Mouse (Mus musculus) MEL (cell line): ENCODE data around the gene Prcc. TPM values are rescaled to one million over a fixed set of nuclear protein-coding genes. Genes with fewer than 3 reads are reported as not detected.

Experiments
- DNase-seq: peaks from one replicate; pipeline ENCODE4 v3.0.0; 2011; ENCODE audit warnings: low read depth, low spot score
- H3K27ac ChIP-seq: 2 replicates; pipeline ENCODE4 v1.5.1; 2012; ENCODE audit warnings: low read depth, mild to moderate bottlenecking, control low read depth, low read length, moderate library complexity; ENCODE audit not compliant: control insufficient read depth
- H3K27me3 ChIP-seq, 2 experiments: fragments of 150-350 bp in 1 of 2; sonication (generic) in 1 of 2; 2 replicates each; pipeline ENCODE4 v1.6.1; 2012; ENCODE audit warnings: low read length in 2 of 2, mild to moderate bottlenecking in 2 of 2, improper control_type of control experiment in 1 of 2, moderate library complexity in 1 of 2; ENCODE audit not compliant: insufficient read depth in 2 of 2, control insufficient read depth in 1 of 2
- H3K36me3 ChIP-seq, 2 experiments: 2 replicates each; pipeline ENCODE4 v1.6.1; 2012 to 2014; ENCODE audit warnings: low read length in 2 of 2, improper control_type of control experiment in 1 of 2, inconsistent platforms in 1 of 2, mild to moderate bottlenecking in 1 of 2; ENCODE audit not compliant: insufficient read depth in 2 of 2, control insufficient read depth in 1 of 2
- H3K4me1 ChIP-seq, 2 experiments: fragments of 150-350 bp in 1 of 2; sonication (generic) in 1 of 2; 2 replicates each; pipeline ENCODE4 v1.6.1; 2012; ENCODE audit warnings: low read length in 2 of 2, improper control_type of control experiment in 1 of 2, mild to moderate bottlenecking in 1 of 2; ENCODE audit not compliant: insufficient read depth in 2 of 2, control insufficient read depth in 1 of 2
- H3K4me3 ChIP-seq, 2 experiments: fragments of 150-350 bp in 1 of 2; sonication (generic) in 1 of 2; 2 replicates each; pipeline ENCODE4 v1.5.1; 2012; ENCODE audit warnings: low read depth in 2 of 2, low read length in 2 of 2, mild to moderate bottlenecking in 2 of 2, moderate library complexity in 2 of 2, control low read depth in 1 of 2, improper control_type of control experiment in 1 of 2; ENCODE audit not compliant: control insufficient read depth in 1 of 2, insufficient read depth in 1 of 2
- H3K79me2 ChIP-seq: 2 replicates; pipeline ENCODE4 v1.6.1; 2012; ENCODE audit warnings: mild to moderate bottlenecking, low read length, moderate library complexity; ENCODE audit not compliant: control insufficient read depth, poor library complexity, insufficient read depth
- H3K9ac ChIP-seq: 2 replicates; pipeline ENCODE4 v1.6.1; 2012; ENCODE audit warnings: low read depth, mild to moderate bottlenecking, control low read depth, low read length, moderate library complexity; ENCODE audit not compliant: control insufficient read depth, poor library complexity, severe bottlenecking
- H3K9me3 ChIP-seq: fragments of 150-350 bp; sonication (generic); replicated peaks from 2 replicates; pipeline ENCODE4 v1.6.1; 2012; ENCODE audit warnings: mild to moderate bottlenecking, low read length, improper control_type of control experiment, moderate library complexity; ENCODE audit not compliant: insufficient read depth
- BHLHE40 ChIP-seq: IDR thresholded peaks from 2 replicates; pipeline ENCODE4 v1.6.1; 2012; ENCODE audit warnings: low read depth, mild to moderate bottlenecking, inconsistent platforms, low read length, improper control_type of control experiment, borderline replicate concordance
- CHD1 ChIP-seq: IDR thresholded peaks from 2 replicates; pipeline ENCODE4 v1.6.1; 2012; ENCODE audit warnings: low read depth, mild to moderate bottlenecking, inconsistent platforms, low read length, improper control_type of control experiment
- CHD2 ChIP-seq: IDR thresholded peaks from 2 replicates; pipeline ENCODE4 v1.6.1; 2011; ENCODE audit warnings: low read length, improper control_type of control experiment
- E2F4 ChIP-seq: IDR thresholded peaks from 2 replicates; pipeline ENCODE4 v1.6.1; 2011; ENCODE audit warnings: low read depth, low read length, improper control_type of control experiment, borderline replicate concordance
- ELF1 ChIP-seq: IDR thresholded peaks from 2 replicates; pipeline ENCODE4 v1.6.1; 2014; ENCODE audit warnings: low read depth, mild to moderate bottlenecking, inconsistent platforms, low read length, improper control_type of control experiment, moderate library complexity
- EP300 ChIP-seq, 2 experiments: IDR thresholded peaks; 2 replicates each; pipeline ENCODE4 v1.6.1; 2011; ENCODE audit warnings: improper control_type of control experiment in 2 of 2, low read length in 2 of 2, low read depth in 1 of 2, mild to moderate bottlenecking in 1 of 2
- ETS1 ChIP-seq: IDR thresholded peaks from 2 replicates; pipeline ENCODE4 v1.6.1; 2012; ENCODE audit warnings: low read depth, mild to moderate bottlenecking, inconsistent platforms, low read length, improper control_type of control experiment, moderate library complexity
- GABPA ChIP-seq: IDR thresholded peaks from 2 replicates; pipeline ENCODE4 v1.6.1; 2012; ENCODE audit warnings: low read depth, mild to moderate bottlenecking, inconsistent platforms, low read length, improper control_type of control experiment, moderate library complexity
- GATA1 ChIP-seq: IDR thresholded peaks from 2 replicates; pipeline ENCODE4 v1.6.1; 2011; ENCODE audit warnings: low read depth, low read length, improper control_type of control experiment
- HCFC1 ChIP-seq: IDR thresholded peaks from 2 replicates; pipeline ENCODE4 v1.6.1; 2012; ENCODE audit warnings: low read depth, mild to moderate bottlenecking, inconsistent platforms, low read length, improper control_type of control experiment, moderate library complexity
- JUND ChIP-seq: IDR thresholded peaks from 2 replicates; pipeline ENCODE4 v1.6.1; 2011; ENCODE audit warnings: low read depth, mild to moderate bottlenecking, improper control_type of control experiment, low read length
- KAT2A ChIP-seq: conservative IDR thresholded peaks from 2 replicates; pipeline ENCODE4 v1.6.1; 2012; ENCODE audit warnings: low read depth, low read length, improper control_type of control experiment, inconsistent platforms
- MAFK ChIP-seq: IDR thresholded peaks from 2 replicates; pipeline ENCODE4 v1.6.1; 2011; ENCODE audit warnings: low read depth, mild to moderate bottlenecking, low read length, improper control_type of control experiment, borderline replicate concordance
- MAX ChIP-seq: IDR thresholded peaks from 2 replicates; pipeline ENCODE4 v1.6.1; 2011; ENCODE audit warnings: low read length, improper control_type of control experiment
- MAZ ChIP-seq: IDR thresholded peaks from 2 replicates; pipeline ENCODE4 v1.6.1; 2012; ENCODE audit warnings: low read depth, mild to moderate bottlenecking, inconsistent platforms, low read length, improper control_type of control experiment
- MEF2A ChIP-seq: IDR thresholded peaks from 2 replicates; pipeline ENCODE4 v1.6.1; 2014; ENCODE audit warnings: low read depth, mild to moderate bottlenecking, inconsistent platforms, low read length, improper control_type of control experiment; ENCODE audit not compliant: poor library complexity, insufficient replicate concordance, severe bottlenecking; ENCODE audit errors: extremely low read depth
- MYB ChIP-seq: IDR thresholded peaks from 2 replicates; pipeline ENCODE4 v1.6.1; 2011; ENCODE audit warnings: mild to moderate bottlenecking, low read depth, low read length, improper control_type of control experiment
- NELFE ChIP-seq: IDR thresholded peaks from 2 replicates; pipeline ENCODE4 v1.6.1; 2011; ENCODE audit warnings: low read depth, low read length, improper control_type of control experiment
- NRF1 ChIP-seq: IDR thresholded peaks from 2 replicates; pipeline ENCODE4 v1.6.1; 2014; ENCODE audit warnings: low read depth, mild to moderate bottlenecking, inconsistent platforms, low read length, improper control_type of control experiment, moderate library complexity; ENCODE audit not compliant: poor library complexity, insufficient read depth, severe bottlenecking
- POLR2A ChIP-seq, 2 experiments: IDR thresholded peaks; 2 replicates each; pipeline ENCODE4 v1.6.1; 2011 to 2012; ENCODE audit warnings: low read length in 2 of 2, mild to moderate bottlenecking in 2 of 2, control low read depth in 1 of 2, improper control_type of control experiment in 1 of 2, low read depth in 1 of 2, moderate library complexity in 1 of 2; ENCODE audit not compliant: control insufficient read depth in 1 of 2, insufficient read depth in 1 of 2, poor library complexity in 1 of 2
- POLR2AphosphoS2 ChIP-seq: IDR thresholded peaks from 2 replicates; pipeline ENCODE4 v1.6.1; 2011; ENCODE audit warnings: low read length, improper control_type of control experiment
- POLR2AphosphoS5 ChIP-seq: IDR thresholded peaks from 2 replicates; pipeline ENCODE4 v1.6.1; 2012; ENCODE audit warnings: low read depth, borderline replicate concordance, mild to moderate bottlenecking, inconsistent platforms, low read length, moderate library complexity, mixed read lengths
- RAD21 ChIP-seq: IDR thresholded peaks from 2 replicates; pipeline ENCODE4 v1.6.1; 2011; ENCODE audit warnings: mild to moderate bottlenecking, low read depth, low read length, improper control_type of control experiment
- RCOR1 ChIP-seq: IDR thresholded peaks from 2 replicates; pipeline ENCODE4 v1.6.1; 2012; ENCODE audit warnings: low read depth, mild to moderate bottlenecking, inconsistent platforms, low read length, improper control_type of control experiment
- SMC3 ChIP-seq: IDR thresholded peaks from 2 replicates; pipeline ENCODE4 v1.6.1; 2011; ENCODE audit warnings: low read depth, low read length, improper control_type of control experiment
- TAL1 ChIP-seq: IDR thresholded peaks from 2 replicates; pipeline ENCODE4 v1.6.1; 2012; ENCODE audit warnings: mild to moderate bottlenecking, inconsistent platforms, low read length, moderate library complexity, mixed read lengths
- TBP ChIP-seq: IDR thresholded peaks from 2 replicates; pipeline ENCODE4 v1.8.0; 2011; ENCODE audit warnings: low read depth, low read length, improper control_type of control experiment
- TCF12 ChIP-seq: IDR thresholded peaks from 2 replicates; pipeline ENCODE4 v1.6.1; 2014; ENCODE audit warnings: low read depth, mild to moderate bottlenecking, inconsistent platforms, low read length, improper control_type of control experiment, moderate library complexity
- UBTF ChIP-seq: IDR thresholded peaks from 2 replicates; pipeline ENCODE4 v1.6.1; 2012; ENCODE audit warnings: low read depth, mild to moderate bottlenecking, inconsistent platforms, low read length, improper control_type of control experiment, moderate library complexity, borderline replicate concordance; ENCODE audit not compliant: insufficient read depth
- USF1 ChIP-seq: IDR thresholded peaks from 2 replicates; pipeline ENCODE4 v1.6.1; 2014; ENCODE audit warnings: low read depth, mild to moderate bottlenecking, inconsistent platforms, low read length, improper control_type of control experiment, moderate library complexity
- USF2 ChIP-seq, 2 experiments: IDR thresholded peaks; 2 replicates each; pipeline ENCODE4 v1.6.1; 2011 to 2012; ENCODE audit warnings: improper control_type of control experiment in 2 of 2, low read length in 2 of 2, borderline replicate concordance in 1 of 2, inconsistent platforms in 1 of 2, low read depth in 1 of 2, mild to moderate bottlenecking in 1 of 2; ENCODE audit not compliant: insufficient read depth in 1 of 2
- ZC3H11A ChIP-seq: IDR thresholded peaks from 2 replicates; pipeline ENCODE4 v1.6.1; 2012; ENCODE audit warnings: low read depth, mild to moderate bottlenecking, inconsistent platforms, low read length, improper control_type of control experiment
- ZKSCAN1 ChIP-seq: IDR thresholded peaks from 2 replicates; pipeline ENCODE4 v1.6.1; 2012; ENCODE audit warnings: low read depth, mild to moderate bottlenecking, inconsistent platforms, low read length, improper control_type of control experiment, moderate library complexity
- ZMIZ1 ChIP-seq: IDR thresholded peaks from 2 replicates; pipeline ENCODE4 v1.6.1; 2012; ENCODE audit warnings: low read depth, mild to moderate bottlenecking, inconsistent platforms, low read length, improper control_type of control experiment, moderate library complexity
- ZNF384 ChIP-seq: IDR thresholded peaks from 2 replicates; pipeline ENCODE4 v1.6.1; 2012; ENCODE audit warnings: low read depth, mild to moderate bottlenecking, inconsistent platforms, low read length, improper control_type of control experiment
- polyA plus RNA-seq, 2 experiments: library from polyadenylated mRNA; stranded (reverse) in 1 of 2; unstranded in 1 of 2; fragments of >175 nt in 1 of 2; fragments of >200 nt in 1 of 2; gene quantifications; 2 replicates each; pipeline versions ENCODE4 v1.2.1 to v1.2.4; 2012; ENCODE audit warnings: low replicate concordance in 2 of 2, low read depth in 1 of 2; ENCODE audit not compliant: insufficient read length in 2 of 2, insufficient read depth in 1 of 2, missing spikeins in 1 of 2
- total RNA-seq: library from RNA; depleted of rRNA; stranded (reverse); fragments of 300-350 nt; gene quantifications from 2 replicates; pipeline ENCODE4 v1.2.3, GENCODE M21; 2012

The Prcc gene
- total and polyA plus RNA-seq, 3 experiments: 47.0 to 65.9 TPM; not detected in 1

DNA sequence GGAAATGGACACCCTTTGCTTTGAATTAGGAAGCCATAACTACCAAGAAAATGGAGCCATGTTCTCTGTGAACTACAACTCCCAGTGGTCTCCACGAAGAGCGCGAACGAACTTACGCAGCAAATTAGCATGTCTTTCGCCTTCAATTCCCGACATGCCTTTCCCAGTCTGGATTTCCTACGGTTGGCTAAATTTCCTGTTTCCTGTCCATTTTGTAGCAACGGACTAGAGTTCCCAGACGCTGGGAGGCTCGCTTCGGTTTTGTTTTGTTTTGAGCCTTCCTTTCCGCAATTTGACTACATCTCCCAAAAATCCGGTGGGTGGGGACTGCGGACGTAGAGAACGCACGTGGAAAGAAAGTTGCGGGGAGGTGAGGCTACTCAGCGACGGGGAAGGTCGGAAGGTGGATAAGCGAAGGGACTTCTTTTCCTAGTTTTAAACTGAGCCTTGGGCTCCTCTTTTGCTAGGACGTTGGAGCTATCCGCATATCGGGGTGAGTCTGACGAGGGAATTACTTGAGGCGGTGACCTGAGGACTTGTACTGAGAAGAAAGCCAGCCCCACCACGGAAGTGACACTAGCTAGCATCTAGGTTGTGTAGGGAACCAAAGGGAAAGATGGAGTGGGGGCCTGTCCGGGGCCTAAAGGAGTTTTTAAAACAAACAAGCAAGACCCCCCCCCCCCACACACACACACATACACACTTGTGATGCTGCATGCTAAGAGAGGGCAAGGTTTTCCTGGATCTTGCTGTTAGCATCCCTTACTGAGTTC lies 34.1 kb upstream of the Prcc start, which contains the start of gene Mrpl24:
TSS of gene Mrpl24 (plus strand) at position 171 of the 773 bp plus-strand sequence.
- no peaks in the 10 kb centered on the region for H3K9me3 ChIP-seq
- H3K79me2 ChIP-seq: peaks cover 7% of the 10 kb centered on the region; the same call in 1 of the 2 replicates
- peaks cover 0 to 6% of the 10 kb centered on the region in 2 experiments; a peak in 3 of 4 replicates for H3K36me3 ChIP-seq
- peak within 1 kb of the TSS; percentile 85 for H3K9ac ChIP-seq
- no peaks in the 10 kb centered on the region for H3K4me1 ChIP-seq
- no peaks in the 10 kb centered on the region for H3K27me3 ChIP-seq
- H3K4me3 ChIP-seq: peak within 1 kb of the TSS; percentile 65 to 90
- peak within 1 kb of the TSS; percentile 86 for H3K27ac ChIP-seq
- peak; percentile 83 for DNase-seq
- TF ChIP-seq ZKSCAN1 (no peak), USF1 (no peak), POLR2AphosphoS2 (0 out of 2 replicates have a peak, but pooled peaks have one; percentile 31), E2F4 (peak; percentile 54; the same call in 1 of the 2 replicates), JUND (no peak), POLR2AphosphoS5 (no peak), MAX (peak; percentile 69), CHD2 (no peak), GABPA (no peak), POLR2A (IDR thresholded peaks at IDR 0.05; ENCODE audit: control insufficient read depth in 1 of 2, insufficient read depth in 1 of 2, low read depth in 1 of 2, low read length in 2 of 2, poor library complexity in 1 of 2) (peak in 1 of 2 experiments; percentile 59; a peak in 3 of 4 replicates), HCFC1 (peak; percentile 96), NELFE (0 out of 2 replicates have a peak, but pooled peaks have one; percentile 30), USF2 (IDR thresholded peaks at IDR 0.05; ENCODE audit: borderline replicate concordance in 1 of 2, insufficient read depth in 1 of 2, low read depth in 1 of 2, low read length in 2 of 2) (no peak), ZNF384 (no peak), MEF2A (no peak), UBTF (no peak), KAT2A (peak; percentile 78), NRF1 (peak; percentile 35; the same call in 1 of the 2 replicates), ZC3H11A (no peak), SMC3 (no peak), ETS1 (0 out of 2 replicates have a peak, but pooled peaks have one; percentile 11), TBP (peak; percentile 74), MYB (peak; percentile 47; the same call in 1 of the 2 replicates), GATA1 (no peak), TAL1 (no peak), RCOR1 (no peak), MAZ (no peak), EP300 (IDR thresholded peaks at IDR 0.05; ENCODE audit: low read depth in 1 of 2, low read length in 2 of 2) (no peak), ZMIZ1 (no peak; the same call in 1 of the 2 replicates), MAFK (no peak), ELF1 (peak; percentile 55), CHD1 (no peak), RAD21 (no peak), TCF12 (peak; percentile 8; the same call in 1 of the 2 replicates), BHLHE40 (no peak)
